Mouse (Mus musculus): ENCODE data around the gene Letmd1. TPM values are rescaled to one million over a fixed set of nuclear protein-coding genes. Genes with fewer than 3 reads are reported as not detected.
"Not testable (repeated sequence)": the region's sequence is repeated elsewhere in the genome, so short reads cannot be mapped to it uniquely, and the experiment has no call there.

The Letmd1 gene
- total RNA-seq (2021), result 10 to 100 TPM; 11.1 to 15.7 TPM
- long read RNA-seq, experiment 1, transcript Letmd1-206 (9 exons, 1,222 nt), result minor isoform, 5 of 31 reads
- long read RNA-seq, experiment 1, transcript Letmd1-201 (9 exons, 2,502 nt), result major isoform, 14 of 31 reads
- long read RNA-seq, experiment 1, partial matches to known transcripts, result 4 of 31 reads
- long read RNA-seq, experiment 1, other reads (novel, unspliced or antisense), result 8 of 31 reads
- long read RNA-seq, experiment 2, transcript Letmd1-201 (9 exons, 2,502 nt), result major isoform, 7 of 18 reads
- long read RNA-seq, experiment 2, partial matches to known transcripts, result 3 of 18 reads
- long read RNA-seq, experiment 2, other reads (novel, unspliced or antisense), result 5 of 18 reads

- peak; percentile 89 for DNase-seq
Observed at GRCm38 (mm10) chr15:100468295-100469188, at the start of gene Letmd1. Letmd1 (plus strand) TSS chr15:100469023.

DNA sequence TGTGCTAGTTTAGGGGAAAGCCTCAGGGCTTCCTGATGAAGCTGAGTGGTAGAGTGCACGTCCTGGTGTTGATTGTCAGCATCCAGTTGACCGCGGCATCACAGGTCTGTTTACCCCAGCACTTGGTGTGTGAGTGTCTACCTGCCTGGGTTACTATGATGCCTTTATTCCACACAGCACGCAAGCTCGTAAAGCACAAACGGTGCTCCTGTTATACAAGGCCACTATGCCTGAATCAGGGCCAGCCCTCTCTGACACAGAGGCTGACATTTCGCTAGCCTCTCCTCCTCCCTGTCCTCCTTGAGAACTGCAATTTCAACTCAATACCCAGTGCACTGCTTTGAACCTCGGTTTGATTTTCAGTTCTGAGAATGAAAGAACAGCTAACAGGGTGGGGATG is 49.5 kb upstream of the Letmd1 start:
- no peak for DNase-seq

- no peak for DNase-seq
Observed at GRCm38 (mm10) chr15:100419901-100420745, 48.7 kb upstream of the Letmd1 start.

DNA sequence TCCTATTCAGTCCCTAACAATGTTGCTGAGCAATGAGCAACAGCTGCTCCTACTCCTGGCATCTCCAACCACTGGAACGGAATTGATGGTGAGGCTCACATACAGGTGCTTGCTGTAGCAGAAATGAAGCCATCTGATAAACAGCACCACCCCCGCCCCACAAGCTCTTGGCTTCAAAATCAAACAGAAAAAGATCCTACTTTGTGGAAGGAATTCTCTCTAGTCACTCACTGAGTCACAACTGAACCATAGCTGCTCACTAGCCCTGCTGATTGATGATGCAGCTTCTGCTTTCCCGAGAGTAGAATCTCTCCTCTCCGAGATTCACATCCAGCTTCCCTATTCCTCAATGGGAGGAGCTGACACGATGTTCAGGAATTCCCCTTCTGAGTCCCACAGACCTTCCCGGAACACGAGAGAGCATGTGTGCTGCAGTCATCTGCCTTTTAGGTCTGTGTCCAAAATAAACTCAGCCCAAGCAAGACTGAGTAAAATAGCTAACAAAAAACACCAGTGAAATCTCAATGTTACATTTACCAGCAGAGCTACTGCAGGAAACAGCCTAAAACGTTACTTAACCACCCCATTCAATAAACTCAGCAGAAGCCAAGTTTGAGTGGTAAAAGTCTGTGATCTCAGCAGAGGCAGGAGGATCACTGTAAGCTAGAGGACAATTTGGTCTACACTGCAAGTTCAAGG is 47.6 kb upstream of the Letmd1 start:
- DNase-seq, result no peak

DNA sequence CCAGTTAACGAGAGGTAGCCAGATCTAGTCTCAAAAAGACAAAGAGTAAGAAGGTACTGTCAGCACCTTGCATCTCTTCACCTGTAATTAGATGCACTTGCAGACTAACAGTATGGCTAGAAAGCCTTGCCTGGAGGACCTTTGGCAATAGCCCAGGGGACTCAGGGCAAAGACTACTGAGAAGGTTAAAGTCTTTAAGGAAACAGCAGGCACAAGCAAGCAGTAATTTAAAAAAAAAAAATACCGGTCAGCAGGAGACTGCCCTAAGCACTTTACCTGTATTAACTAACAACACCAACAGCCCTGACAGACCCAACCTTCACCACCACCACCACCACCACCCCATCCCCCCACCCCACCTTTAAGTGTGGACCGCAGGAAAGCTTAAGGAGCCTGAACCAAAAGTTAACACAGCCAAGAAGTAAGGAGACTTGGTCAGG is 47.0 kb upstream of the Letmd1 start, which contains the start of gene Gm5475:
Gm5475 (plus strand) TSS at position 390 of the 440 bp plus-strand sequence.
- DNase-seq, result not testable (repeated sequence)

DNA sequence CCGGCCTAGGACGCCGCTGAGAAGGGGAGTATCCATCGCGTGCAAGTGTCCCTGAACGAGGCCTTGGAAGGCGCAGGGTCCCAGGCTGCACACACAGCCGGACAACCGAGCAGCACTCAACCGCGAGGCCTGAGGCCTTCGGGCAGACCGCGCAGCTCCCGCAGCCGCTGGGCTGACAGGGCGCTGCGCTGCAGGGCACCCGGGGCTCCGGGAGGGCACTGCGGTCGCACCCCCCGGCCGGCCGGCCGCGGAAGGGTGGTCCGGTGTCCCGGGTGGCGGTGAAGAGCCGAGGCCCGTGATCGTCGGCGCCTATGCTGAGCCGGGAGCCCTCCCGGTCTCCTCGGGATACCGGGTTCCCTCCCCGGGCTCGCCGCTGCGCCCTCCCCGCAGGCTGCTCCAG is 46.3 kb upstream of the Letmd1 start:
- no peak for DNase-seq

GRCm38 (mm10) chr15:100422899-100423860 is 45.6 kb upstream of the Letmd1 start:
- peak; percentile 96 for DNase-seq

DNA sequence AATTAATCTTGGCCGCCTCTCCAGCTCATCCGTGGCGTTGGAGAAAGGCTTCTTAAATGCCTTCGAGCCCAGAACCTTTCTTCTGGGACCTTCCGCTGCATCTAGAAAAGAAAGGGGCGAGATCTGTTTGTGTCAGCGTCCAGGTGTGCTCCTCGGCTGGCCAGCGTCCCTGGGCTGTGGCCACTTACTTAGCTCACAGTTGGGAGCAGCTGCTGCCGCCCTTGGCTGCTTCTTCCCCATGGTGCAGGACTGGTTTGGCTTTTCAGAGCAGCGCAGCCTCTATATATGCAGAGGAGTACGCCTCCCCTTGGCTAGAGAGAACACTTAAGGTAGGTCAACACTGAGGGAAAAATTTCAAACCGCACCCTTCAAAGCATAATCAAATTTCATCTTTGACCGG is 44.9 kb upstream of the Letmd1 start:
- no peak for DNase-seq

GRCm38 (mm10) chr15:100424396-100425122 is 44.3 kb upstream of the Letmd1 start, which contains the start of gene Slc11a2:
Slc11a2 (minus strand) TSS chr15:100425072.
- no peak for DNase-seq

DNA sequence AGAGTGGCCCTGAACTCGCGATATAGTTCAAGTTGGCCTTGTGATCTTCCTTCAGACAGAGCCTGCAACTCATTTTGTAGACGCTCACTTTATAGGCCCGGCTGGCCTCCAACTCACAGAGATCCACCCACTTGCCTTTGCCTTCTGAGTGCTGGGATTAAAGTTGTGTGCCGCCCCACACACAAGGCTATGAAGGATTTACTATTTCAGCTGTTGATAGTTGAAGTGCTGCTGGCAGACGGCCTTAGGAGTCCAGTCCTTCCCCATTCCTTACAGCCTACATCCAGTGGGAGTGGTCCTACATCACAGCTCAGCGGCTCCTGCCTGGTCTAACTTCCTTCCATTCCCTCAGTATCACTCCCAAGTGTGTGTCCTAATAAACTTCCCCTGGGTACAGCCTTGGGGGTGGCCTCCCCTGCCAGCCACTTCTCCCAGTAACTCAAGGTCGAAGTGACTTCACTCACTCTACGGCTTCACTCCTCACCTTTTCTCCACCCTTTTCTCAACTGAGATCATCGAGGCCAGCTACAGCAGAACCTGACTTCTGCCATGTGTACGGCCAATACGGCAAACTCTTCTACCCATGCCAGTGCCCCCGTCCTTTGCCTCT is 40.4 kb upstream of the Letmd1 start:
- DNase-seq, result no peak

GRCm38 (mm10) chr15:100429959-100430565 is 38.8 kb upstream of the Letmd1 start:
- DNase-seq, result no peak

DNA sequence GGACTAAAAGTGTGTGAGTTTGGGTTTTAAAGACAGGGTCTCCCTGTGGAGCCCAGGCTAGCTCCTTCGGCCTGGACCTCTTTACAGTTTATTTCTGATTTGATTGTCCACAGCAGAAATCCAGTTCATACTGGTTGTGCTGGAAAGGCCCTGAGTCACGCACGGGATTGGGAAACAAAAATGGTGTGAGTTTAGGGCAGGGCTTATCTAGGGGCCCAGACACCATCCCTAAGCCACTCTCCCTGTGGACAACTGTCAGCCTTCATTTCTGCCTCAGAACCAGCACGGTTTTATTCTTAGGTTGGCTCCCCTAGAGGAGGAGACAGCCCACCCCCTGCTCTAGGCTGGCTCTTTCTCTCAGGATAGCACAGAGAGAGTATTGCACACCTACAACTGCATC is 35.6 kb upstream of the Letmd1 start:
- DNase-seq, result no peak

DNA sequence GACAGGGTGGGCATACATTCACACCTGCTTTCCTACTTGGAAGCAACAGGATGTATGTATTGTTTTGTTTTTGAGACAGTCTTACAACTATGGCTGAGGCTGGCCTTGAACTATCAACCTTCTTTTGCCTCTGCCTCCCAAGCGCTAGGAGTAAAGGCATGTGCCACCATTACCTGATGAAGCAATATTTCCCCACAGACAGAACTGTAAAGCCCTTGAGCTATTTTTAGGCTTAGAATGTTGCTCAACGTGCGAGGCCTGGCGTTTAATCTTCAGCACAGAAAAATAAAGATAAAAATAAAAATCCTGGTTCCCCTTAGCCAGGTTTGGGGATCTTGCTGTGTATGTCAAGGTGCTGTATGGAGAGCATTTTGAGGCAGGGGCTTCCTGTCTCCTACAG is 32.7 kb upstream of the Letmd1 start:
- DNase-seq, result no peak

DNA sequence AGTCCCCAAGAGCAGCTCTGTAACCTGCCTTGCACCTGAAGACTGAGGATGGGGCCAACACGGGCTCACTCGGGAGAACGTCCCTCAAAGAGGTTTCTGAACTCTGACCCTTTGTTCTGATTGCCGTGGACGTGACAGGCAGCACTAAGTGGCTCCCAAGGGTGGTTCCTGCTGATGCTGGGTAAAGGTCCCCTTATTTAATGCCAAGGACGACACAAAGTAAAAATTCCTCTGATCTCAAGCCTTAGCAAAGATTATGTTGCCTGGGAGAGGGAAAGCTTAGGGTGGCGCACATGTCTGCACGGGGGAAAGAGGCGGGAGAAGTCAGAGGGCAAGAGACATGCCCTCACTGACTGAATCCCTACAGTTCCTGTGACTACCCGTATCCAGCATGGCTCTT is 32.3 kb upstream of the Letmd1 start:
- no peak for DNase-seq

DNA sequence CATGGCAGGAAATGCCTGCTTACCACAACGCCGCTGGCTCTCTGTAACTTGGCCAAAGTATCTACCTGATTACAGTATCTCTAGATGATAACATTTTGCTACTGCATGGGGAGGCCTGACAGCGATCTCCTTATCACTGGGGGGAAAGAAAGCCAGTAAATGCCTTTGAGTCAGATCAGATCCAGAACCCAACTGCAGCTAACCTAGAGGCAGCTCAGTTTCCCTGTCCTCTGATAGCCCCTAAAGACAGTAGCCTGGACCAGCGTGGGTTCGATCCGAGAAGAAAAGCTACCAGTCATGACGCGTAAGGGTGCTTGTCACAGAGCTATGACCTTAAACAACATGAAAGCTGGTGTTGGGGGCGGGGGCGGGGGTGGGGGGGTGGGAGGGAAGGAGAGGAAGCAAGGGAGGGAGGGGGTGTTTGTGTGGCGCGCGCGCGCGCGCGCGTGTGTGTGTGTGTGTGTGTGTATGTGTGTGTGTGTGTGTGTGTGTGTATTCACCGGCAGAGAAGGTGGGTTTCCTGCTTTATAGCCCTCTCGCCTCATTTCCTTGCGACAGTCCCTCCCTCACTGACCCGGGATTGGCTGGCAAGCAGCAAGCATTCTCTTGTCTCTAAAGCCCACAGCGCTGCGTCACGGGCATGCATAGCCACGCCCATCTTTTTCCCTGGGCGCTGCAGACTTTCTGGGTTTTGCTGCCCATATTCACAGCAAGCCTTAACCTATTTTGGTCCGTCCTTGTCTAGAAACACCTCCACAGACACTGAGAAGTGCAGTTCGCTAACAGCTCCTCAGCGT is 25.5 kb upstream of the Letmd1 start:
- peak; percentile 70 for DNase-seq

DNA sequence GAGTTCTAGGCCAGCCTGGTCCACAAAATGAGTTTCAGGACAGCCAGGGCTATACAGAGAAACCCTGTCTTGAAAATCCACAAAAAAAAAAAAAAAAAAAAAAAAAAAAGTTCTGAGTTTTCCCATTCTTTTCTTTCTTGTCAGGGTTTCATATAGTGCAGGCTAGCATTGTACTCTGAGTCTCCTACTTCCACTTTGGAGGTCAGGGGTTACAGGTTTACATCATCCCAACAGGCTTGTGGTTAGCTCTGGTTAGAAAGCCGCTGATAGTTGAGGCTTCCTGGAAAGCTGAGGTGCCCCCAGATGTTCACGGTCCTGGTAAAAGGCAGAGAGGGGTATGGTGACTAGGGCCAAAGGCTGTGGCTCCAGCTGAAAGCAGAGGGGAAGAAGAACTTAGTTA is 21.9 kb upstream of the Letmd1 start:
- DNase-seq, result no peak

- no peak for DNase-seq
Observed at GRCm38 (mm10) chr15:100448572-100448971, 20.3 kb upstream of the Letmd1 start.

DNA sequence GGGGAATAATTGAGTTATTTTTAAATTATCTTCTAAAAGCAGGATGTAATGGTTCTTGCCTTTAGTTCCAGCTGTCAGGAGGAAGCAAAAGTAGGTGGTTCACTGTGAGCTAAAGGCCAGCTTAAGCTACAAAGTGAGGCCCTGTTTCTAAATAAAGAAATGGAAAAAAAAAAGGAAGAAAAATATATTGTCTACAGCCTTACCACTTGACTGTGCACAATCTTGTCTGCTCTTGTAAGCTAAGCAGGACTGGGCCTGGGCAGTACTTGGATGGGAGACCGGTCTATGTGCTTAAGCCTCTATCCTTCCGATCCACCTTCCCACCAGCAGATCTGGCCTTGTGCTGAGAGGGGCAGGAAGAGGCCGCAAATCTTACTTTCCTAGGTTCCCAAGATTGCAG is 19.3 kb upstream of the Letmd1 start:
- DNase-seq, result no peak
